Mouse (Mus musculus) bone marrow macrophage, adult 2 months (primary cell): ENCODE measurements around the gene Bbs10.

ENCODE experiments used
- CTCF ChIP-seq: IDR thresholded peaks from 2 replicates; pipeline ENCODE4 v1.5.1; 2012; ENCODE audit warnings: low read depth, mild to moderate bottlenecking, low read length, moderate library complexity
- POLR2A ChIP-seq: IDR thresholded peaks from 2 replicates; pipeline ENCODE4 v1.6.1; 2012; ENCODE audit warnings: mild to moderate bottlenecking, low read depth, low read length, borderline replicate concordance

- TF ChIP-seq CTCF (no peak), POLR2A (no peak)
These were observed 41.1 kb upstream of the Bbs10 start for GRCm38 (mm10) chr10:111257358-111257757.
